Mouse (Mus musculus): ENCODE results near the gene Mpdu1. TPM values are rescaled to one million over a fixed set of nuclear protein-coding genes. Genes with fewer than 3 reads are reported as not detected.

Gene Mpdu1
- polyA plus RNA-seq, 1 experiment from 2014 or later = 62.6 TPM

- Histone ChIP-seq H3K4me1 (replicated peaks) (peaks cover 20% of the 10 kb centered on the region), H3K9me3 (no peaks in the 10 kb centered on the region), H3K4me3 (replicated peaks) (no peak overlapping the region), H3K27ac (no peak overlapping the region), H3K27me3 (no peaks in the 10 kb centered on the region), H3K9ac (replicated peaks) (no peak overlapping the region), H3K4me2 (peak overlapping the region; percentile 2; the same call in 1 of the 2 replicates), H3K36me3 (no peaks in the 10 kb centered on the region)
- 47% methylated on average over 5 of the region's 5 CpGs for WGBS
- ATAC-seq (ENCODE audit: insufficient number of reproducible peaks, insufficient read depth, low FRiP score, low TSS enrichment, low read depth) = no peak
Measured at GRCm38 (mm10) chr11:69687061-69687460, 24.6 kb upstream of the Mpdu1 start.

DNA sequence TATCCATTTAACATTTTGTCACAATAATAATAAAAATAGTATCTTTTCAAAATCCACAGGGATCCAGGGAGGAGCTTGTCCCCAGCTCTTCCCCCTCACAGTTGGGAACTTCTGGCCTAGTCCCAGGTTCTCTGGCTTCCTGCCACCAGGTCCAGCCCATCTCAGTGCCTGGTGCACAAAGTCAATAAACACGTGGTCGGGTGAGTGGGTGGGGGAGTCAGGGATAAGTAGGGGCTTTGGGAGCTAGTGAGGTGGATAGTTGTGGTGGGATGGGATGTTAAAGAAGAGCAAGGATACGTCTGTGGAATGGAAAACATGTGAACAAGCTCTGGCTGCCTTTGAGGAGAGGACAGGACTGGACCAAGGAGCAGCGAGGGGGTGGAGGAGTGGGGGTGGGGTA lies 23.9 kb upstream of the Mpdu1 start:
- no peak overlapping the region for H3K27ac ChIP-seq
- peaks cover 20% of the 10 kb centered on the region for H3K4me1 ChIP-seq (replicated peaks)
- WGBS = 15% methylated on average over 4 of the region's 4 CpGs

GRCm38 (mm10) chr11:69685526-69686148 lies 23.2 kb upstream of the Mpdu1 start, which contains the start of gene Tnfsf13:
Gene Tnfsf13, minus strand, starts transcription at chr11:69685784.
- no peaks in the 10 kb centered on the region for H3K9me3 ChIP-seq
- H3K27me3 ChIP-seq = no peaks in the 10 kb centered on the region
- H3K4me3 ChIP-seq (replicated peaks) = no peak within 1 kb of the TSS; the same call in 1 of the 2 replicates
- peaks cover 26% of the 10 kb centered on the region for H3K4me1 ChIP-seq (replicated peaks)
- WGBS = 87% methylated on average over 10 of the region's 10 CpGs
- H3K4me2 ChIP-seq = 0 out of 2 replicates have a peak within 1 kb of the TSS, but pooled peaks have one; percentile 2
- H3K9ac ChIP-seq (replicated peaks) = peak within 1 kb of the TSS; percentile 13; the same call in 1 of the 2 replicates
- 0 out of 2 replicates have a peak within 1 kb of the TSS, but pooled peaks have one; percentile 14 for H3K27ac ChIP-seq
- ATAC-seq (ENCODE audit: insufficient number of reproducible peaks, insufficient read depth, low FRiP score, low TSS enrichment, low read depth) = no peak
- no peaks in the 10 kb centered on the region; the same call in 1 of the 2 replicates for H3K36me3 ChIP-seq

More for the DNA sequence above, 23.9 kb upstream of the Mpdu1 start:
- H3K36me3 ChIP-seq = no peaks in the 10 kb centered on the region
- H3K9me3 ChIP-seq = no peaks in the 10 kb centered on the region
- H3K4me2 ChIP-seq = 0 out of 2 replicates have a peak overlapping the region, but pooled peaks have one; percentile 2
- H3K4me3 ChIP-seq (replicated peaks) = no peak overlapping the region
- no peak for ATAC-seq (ENCODE audit: insufficient number of reproducible peaks, insufficient read depth, low FRiP score, low TSS enrichment, low read depth)
- no peaks in the 10 kb centered on the region for H3K27me3 ChIP-seq
- H3K9ac ChIP-seq (replicated peaks) = no peak overlapping the region; the same call in 1 of the 2 replicates

DNA sequence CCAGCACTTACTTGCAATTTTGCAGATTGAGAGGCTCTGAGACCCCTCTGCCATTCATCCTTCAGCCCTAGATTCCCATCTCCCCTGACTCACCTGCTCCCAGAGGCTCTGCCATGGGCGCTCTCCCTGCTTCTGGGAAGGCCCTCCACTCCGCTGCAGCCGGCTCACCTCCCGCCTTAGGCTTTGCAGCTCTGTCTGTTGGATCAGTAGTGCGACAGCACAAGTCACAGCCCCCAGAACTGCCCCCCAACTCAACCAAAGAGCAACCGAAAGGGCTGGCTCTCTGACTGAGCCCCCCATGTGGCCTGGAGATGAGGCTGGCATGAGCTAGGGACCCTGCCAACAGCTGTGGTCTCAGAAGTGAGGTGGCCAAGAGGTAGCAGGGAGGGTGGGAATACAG lies 22.5 kb upstream of the Mpdu1 start:
- Histone ChIP-seq H3K27me3 (no peaks in the 10 kb centered on the region), H3K27ac (no peak overlapping the region), H3K4me1 (replicated peaks) (peaks cover 33% of the 10 kb centered on the region), H3K36me3 (peaks cover 7% of the 10 kb centered on the region), H3K9me3 (no peaks in the 10 kb centered on the region), H3K4me3 (replicated peaks) (no peak overlapping the region; the same call in 1 of the 2 replicates), H3K9ac (replicated peaks) (0 out of 2 replicates have a peak overlapping the region, but pooled peaks have one; percentile 13), H3K4me2 (no peak overlapping the region)
- WGBS = 89% methylated on average over 6 of the region's 6 CpGs
- no peak for ATAC-seq (ENCODE audit: insufficient number of reproducible peaks, insufficient read depth, low FRiP score, low TSS enrichment, low read depth)

- Histone ChIP-seq H3K9me3 (no peaks in the 10 kb centered on the region), H3K27me3 (no peaks in the 10 kb centered on the region), H3K4me2 (no peak overlapping the region), H3K4me3 (replicated peaks) (no peak overlapping the region), H3K36me3 (peaks cover 12% of the 10 kb centered on the region), H3K27ac (no peak overlapping the region), H3K9ac (replicated peaks) (no peak overlapping the region), H3K4me1 (replicated peaks) (peaks cover 33% of the 10 kb centered on the region)
- ATAC-seq (ENCODE audit: insufficient number of reproducible peaks, insufficient read depth, low FRiP score, low TSS enrichment, low read depth) = no peak
- 82% methylated on average over 12 of the region's 12 CpGs for WGBS
Measured at GRCm38 (mm10) chr11:69684128-69684745, 21.8 kb upstream of the Mpdu1 start.

DNA sequence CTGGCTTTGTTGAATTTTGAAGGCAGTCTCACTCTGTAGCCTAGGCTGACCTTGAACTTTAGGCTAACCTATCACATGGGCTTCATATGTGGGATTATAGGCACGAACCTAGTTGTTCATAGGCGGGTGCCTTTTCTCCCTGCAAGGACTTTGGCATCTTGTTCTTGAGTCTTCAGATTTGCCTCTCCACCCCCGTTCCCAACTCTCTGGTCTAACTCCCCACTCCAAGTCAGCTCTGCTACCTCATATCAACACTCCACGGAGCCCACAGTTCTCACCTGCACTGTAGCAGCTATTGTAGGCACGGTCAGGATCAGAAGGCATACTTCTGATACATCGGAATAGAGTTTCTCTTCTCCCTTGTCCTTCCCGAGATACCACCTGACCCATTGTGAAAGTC lies 21.1 kb upstream of the Mpdu1 start:
- peak overlapping the region; percentile 81 for H3K27ac ChIP-seq
- peaks cover 19% of the 10 kb centered on the region for H3K36me3 ChIP-seq
- H3K4me2 ChIP-seq = peak overlapping the region; percentile 88; the same call in 1 of the 2 replicates
- H3K4me1 ChIP-seq (replicated peaks) = peaks cover 33% of the 10 kb centered on the region
- H3K9me3 ChIP-seq = no peaks in the 10 kb centered on the region
- 77% methylated on average over 7 of the region's 7 CpGs for WGBS
- H3K4me3 ChIP-seq (replicated peaks) = no peak overlapping the region
- H3K9ac ChIP-seq (replicated peaks) = no peak overlapping the region
- ATAC-seq (ENCODE audit: insufficient number of reproducible peaks, insufficient read depth, low FRiP score, low TSS enrichment, low read depth) = no peak
- no peaks in the 10 kb centered on the region for H3K27me3 ChIP-seq

DNA sequence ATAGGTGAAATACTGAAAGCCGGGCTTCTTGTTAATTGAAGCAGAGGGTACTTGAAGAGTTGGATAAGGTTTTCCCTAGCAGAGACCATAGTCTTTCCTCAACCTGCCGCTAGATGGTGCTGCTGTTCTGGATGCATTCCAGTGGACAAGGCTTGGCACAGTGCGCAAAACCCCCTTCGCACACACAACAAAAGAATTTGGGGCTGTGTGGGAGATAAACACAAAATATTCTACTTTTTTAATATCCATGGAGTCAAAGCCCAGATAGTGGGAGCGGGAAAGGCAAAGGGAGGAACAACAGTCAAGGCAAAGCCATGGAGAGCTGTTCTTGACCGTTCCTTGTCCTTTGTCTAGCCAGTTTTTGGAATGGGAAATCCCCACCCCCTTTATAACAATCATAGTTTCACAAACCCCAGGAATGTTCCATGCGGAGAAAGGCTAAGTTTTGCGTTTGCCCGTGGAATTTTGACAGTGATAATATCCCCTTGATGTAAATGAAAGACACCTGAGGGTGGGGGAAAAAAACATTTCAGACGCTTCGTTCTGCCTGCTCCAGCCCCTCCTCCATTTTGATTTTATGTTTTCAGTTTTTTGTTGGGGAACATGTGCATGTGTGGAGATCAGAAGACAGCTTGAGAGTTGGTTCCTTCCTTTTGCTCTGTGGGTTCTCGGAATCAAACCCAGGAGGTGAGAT lies 20.5 kb upstream of the Mpdu1 start:
- Histone ChIP-seq H3K4me2 (peak overlapping the region; percentile 88), H3K9ac (replicated peaks) (peak overlapping the region; percentile 83), H3K9me3 (no peaks in the 10 kb centered on the region), H3K27ac (peak overlapping the region; percentile 95), H3K4me3 (replicated peaks) (0 out of 2 replicates have a peak overlapping the region, but pooled peaks have one; percentile 86), H3K27me3 (no peaks in the 10 kb centered on the region), H3K36me3 (peaks cover 25% of the 10 kb centered on the region), H3K4me1 (replicated peaks) (peaks cover 33% of the 10 kb centered on the region)
- no peak for ATAC-seq (ENCODE audit: insufficient number of reproducible peaks, insufficient read depth, low FRiP score, low TSS enrichment, low read depth)
- WGBS = 21% methylated on average over 12 of the region's 12 CpGs

- Histone ChIP-seq H3K36me3 (peaks cover 31% of the 10 kb centered on the region), H3K9me3 (no peaks in the 10 kb centered on the region), H3K4me3 (replicated peaks) (peak overlapping the region; percentile 86), H3K4me2 (peak overlapping the region; percentile 88), H3K27me3 (no peaks in the 10 kb centered on the region), H3K9ac (replicated peaks) (peak overlapping the region; percentile 83), H3K27ac (peak overlapping the region; percentile 95), H3K4me1 (replicated peaks) (peaks cover 33% of the 10 kb centered on the region)
- 28% methylated on average over 24 of the region's 24 CpGs for WGBS
- ATAC-seq (ENCODE audit: insufficient number of reproducible peaks, insufficient read depth, low FRiP score, low TSS enrichment, low read depth) = peak; percentile 11; the same call in 1 of the 2 replicates
Measured at GRCm38 (mm10) chr11:69682209-69682839, 19.9 kb upstream of the Mpdu1 start.

DNA sequence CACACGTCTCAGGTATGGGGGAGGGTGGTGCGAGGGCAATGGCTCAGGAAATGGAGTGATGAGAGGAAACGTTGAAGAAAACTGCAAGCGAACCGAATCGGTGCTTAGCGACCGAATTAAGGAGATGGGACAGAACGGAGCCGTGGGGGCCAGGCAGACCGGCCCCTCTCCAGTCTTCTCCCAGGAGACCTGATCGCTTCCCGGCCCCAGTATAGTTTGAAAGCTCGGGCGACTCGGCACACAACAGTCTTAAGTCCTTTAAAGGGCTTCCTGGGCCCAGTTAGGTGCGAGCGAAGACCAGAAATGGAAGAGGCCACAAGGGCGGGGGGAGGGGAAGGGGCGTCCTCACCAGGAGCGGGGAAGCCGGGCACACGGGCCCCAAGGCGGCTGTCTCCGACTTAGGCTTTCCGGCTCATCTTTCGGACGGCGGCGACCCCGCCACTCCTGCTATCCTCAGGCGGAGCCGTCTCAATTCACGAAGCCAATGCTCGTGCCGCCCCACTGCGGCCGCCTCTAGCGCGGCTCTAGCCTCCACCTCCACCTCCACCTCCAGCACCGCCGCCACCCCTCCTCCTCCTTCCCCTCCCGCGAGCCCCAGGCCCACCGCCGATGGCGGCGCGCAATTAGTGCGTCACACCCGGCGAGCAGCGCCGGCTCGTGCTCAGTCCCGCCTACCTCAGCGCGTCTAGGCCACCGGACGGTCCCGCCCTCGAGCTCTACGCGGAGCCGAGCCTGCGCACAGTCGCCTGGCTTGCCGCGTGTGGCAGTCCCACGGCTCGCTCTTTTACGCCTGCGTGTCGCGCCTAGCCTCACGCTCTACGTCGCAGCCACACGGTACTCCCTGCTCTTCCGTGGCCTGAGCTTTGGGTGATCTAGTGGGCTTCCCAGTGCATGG lies 19.1 kb upstream of the Mpdu1 start, which contains the start of gene Senp3:
TSS of gene Senp3 (minus strand) at position 771 of the 895 bp plus-strand sequence.
- Histone ChIP-seq H3K36me3 (peaks cover 38% of the 10 kb centered on the region), H3K27ac (peak within 1 kb of the TSS; percentile 95), H3K9ac (replicated peaks) (peak within 1 kb of the TSS; percentile 83), H3K4me1 (replicated peaks) (peaks cover 29% of the 10 kb centered on the region), H3K27me3 (no peaks in the 10 kb centered on the region), H3K9me3 (no peaks in the 10 kb centered on the region), H3K4me3 (replicated peaks) (peak within 1 kb of the TSS; percentile 86), H3K4me2 (peak within 1 kb of the TSS; percentile 88)
- under 1% methylated on average over 77 of the region's 80 CpGs for WGBS
- peak; percentile 95 for ATAC-seq (ENCODE audit: insufficient number of reproducible peaks, insufficient read depth, low FRiP score, low TSS enrichment, low read depth)
